Mouse (Mus musculus): ENCODE results near the gene Snx9.
A peak's percentile ranks its signal among the peaks of the same experiment; 100 is the strongest.

Gene Snx9

GRCm38 (mm10) chr17:5973536-5973935, 132.4 kb downstream of the Snx9 start:
- DNase-seq: no peak

- peak; percentile 40 to 52 for DNase-seq
These were observed 134.2 kb downstream of the Snx9 start for GRCm38 (mm10) chr17:5975099-5975977.

- peak in 1 of 2 experiments; percentile 3 for DNase-seq
These were observed 135.3 kb downstream of the Snx9 start for GRCm38 (mm10) chr17:5976221-5977055.

GRCm38 (mm10) chr17:5977056-5977920, 136.2 kb downstream of the Snx9 start:
- peak in 1 of 2 experiments; percentile 7 for DNase-seq

GRCm38 (mm10) chr17:5977921-5978504, 136.9 kb downstream of the Snx9 start:
- DNase-seq: no peak

- DNase-seq: no peak
These were observed 137.5 kb downstream of the Snx9 start for GRCm38 (mm10) chr17:5978505-5979077.

GRCm38 (mm10) chr17:5980860-5981259, 139.7 kb downstream of the Snx9 start:
- no peak for DNase-seq

All from cerebellum, postnatal 36 days (tissue).